Mouse (Mus musculus) R1 (cell line): Measurements from ENCODE around the gene Galntl6.
"Not testable (repeated sequence)": the region's sequence is repeated elsewhere in the genome, so short reads cannot be mapped to it uniquely, and the experiment has no call there.

Source experiments
- DNase-seq: peaks from one replicate; pipeline ENCODE4 v3.0.0-alpha.2; 2018; ENCODE audit warnings: low read depth, low spot score

The Galntl6 gene

DNA sequence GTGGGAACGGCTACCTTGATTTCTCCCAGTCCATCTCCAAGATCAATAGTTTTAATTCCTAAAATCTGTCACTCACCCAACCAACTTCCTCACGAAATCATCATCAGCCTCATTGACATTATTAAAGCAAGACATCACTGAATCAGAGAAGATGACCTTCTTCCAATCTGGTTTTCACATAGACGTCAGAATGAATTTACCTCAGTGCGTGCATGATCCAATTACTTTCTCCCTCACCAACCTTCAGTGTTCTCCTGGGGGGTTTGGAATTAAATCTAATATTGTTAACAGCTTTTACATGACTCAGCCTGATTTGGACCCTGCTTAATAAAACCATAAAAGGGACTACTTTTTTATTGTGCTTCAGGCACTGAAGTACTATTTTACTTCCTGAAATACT is 307.7 kb downstream of the Galntl6 start:
- DNase-seq, result no peak

DNA sequence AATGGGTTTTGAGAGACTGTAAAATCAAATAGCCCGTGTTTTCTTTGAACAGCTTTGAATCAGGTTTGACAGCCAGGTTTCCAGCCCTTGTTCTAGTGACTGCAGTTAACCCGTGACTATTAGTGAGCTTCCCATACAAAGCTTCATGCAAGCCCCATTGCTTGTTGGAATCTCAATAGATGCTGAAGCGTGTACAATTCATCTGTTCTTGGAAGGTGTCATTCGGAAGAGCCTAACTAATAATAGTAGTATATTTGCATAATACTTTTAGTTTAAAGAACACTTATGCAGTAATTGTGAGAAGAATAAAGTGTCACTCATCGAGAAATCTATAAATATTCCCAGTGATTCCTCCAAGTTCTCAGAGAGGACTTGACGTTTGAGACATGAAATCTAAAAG is 314.6 kb downstream of the Galntl6 start:
- no peak for DNase-seq

DNA sequence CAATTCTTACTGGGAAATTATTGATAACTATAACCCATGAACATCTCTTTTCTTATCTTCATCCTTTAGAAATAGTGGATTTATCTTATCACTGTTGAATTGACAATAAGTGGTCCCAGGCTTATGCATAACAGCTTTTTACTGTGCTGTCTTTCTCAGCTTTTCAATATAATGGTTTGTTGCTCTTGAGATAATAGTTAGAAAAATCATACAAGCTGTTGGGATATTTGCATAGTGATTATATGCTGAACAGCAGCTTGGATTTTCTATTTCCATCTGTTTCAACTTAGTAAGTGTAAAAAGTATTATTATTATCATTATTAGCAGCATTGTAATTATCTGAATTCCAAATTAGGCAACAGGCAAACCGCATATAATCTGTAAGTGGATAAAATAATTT is 337.1 kb downstream of the Galntl6 start:
- DNase-seq, result no peak

DNA sequence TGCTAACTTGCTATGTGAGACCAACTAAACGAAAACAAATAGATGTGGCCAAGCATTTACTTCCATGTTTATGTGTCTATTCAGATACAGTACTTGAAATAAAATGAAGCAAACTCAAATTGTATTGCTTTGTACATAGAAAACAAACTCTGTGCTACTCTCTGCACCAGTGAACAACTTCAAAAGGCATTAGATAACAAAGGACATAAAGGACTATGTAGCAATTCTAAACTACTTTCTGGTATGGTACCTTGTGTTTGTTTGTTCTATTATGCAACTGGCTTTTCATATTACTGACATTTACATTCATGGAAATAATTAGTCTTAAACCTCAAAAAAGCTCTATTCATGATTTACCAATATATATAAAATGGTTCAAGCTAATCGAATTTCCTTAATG is 344.4 kb downstream of the Galntl6 start:
- no peak for DNase-seq

DNA sequence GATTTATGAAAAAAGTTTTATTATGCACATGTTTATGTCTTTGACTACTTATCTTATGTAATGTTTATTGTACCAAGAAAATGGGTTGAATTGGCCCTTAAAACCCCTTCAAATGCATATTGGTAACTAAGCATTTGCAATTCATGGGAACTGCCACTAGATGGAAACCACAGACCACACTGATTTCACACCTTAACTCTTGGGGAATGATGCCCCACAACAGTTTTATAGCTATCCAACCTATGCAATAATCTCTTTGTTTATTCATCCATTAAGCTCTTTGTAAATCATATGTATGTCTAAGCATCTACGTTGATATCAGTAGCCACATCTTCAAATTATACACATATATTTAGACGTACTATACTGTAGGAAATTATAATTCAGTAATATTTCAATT is 346.3 kb downstream of the Galntl6 start:
- peak; percentile 37 for DNase-seq

DNA sequence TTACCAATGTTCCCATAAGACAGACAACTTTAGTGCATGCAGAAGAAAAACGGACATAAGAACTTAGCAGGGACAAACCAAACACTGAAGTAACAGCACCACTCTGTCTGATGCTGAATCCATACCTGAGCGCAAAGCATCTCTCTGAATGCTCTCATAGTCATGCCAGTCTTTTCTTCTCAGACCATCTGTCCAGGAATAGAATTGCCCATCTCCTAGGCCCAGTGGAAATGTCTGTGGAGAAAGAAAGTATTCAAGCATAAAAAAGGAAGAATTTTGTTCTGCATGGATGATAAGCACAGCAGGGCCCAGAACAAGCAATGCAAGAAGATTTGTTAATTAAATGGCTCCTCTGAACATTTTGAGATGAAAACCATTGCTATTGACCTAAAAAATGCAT is 376.7 kb downstream of the Galntl6 start:
- DNase-seq, result no peak

DNA sequence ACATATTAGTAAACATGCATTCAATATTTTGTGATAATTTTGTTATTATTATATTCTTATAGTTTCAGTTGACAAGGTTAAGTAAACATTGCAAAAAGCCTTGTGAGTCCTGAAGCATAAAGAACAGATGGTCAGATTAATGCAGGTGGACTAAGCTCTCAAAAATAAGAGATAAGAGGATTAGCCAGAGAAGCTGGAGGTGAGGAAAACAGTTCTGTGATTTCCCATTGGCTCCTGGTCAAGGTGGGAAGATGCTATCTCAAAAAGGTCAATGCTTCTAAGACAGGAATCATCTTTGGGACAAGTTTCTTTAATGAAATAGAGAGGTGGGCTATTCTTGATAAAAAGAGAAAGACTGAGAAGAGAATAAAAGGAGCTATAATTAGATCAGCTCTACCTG is 377.8 kb downstream of the Galntl6 start:
- DNase-seq, result no peak

DNA sequence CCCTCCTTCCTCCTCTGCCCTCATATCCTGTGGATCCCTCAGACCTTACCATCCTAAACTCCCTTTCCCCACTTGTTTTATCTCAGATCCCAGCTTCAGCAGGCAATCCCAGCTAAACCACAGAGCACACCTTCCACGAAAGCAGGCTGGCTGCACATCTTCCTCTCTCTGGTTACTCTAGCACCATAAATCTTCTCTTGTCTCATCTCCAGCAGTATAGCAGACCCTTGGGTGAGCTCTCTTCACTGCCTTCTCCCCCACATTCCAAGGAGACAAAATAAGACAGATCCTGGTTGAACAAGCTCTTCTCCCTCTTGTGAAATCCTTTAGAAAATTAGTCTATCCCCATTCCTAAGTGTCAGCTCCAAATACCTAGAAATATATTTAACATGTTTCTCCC is 389.0 kb downstream of the Galntl6 start:
- no peak for DNase-seq

DNA sequence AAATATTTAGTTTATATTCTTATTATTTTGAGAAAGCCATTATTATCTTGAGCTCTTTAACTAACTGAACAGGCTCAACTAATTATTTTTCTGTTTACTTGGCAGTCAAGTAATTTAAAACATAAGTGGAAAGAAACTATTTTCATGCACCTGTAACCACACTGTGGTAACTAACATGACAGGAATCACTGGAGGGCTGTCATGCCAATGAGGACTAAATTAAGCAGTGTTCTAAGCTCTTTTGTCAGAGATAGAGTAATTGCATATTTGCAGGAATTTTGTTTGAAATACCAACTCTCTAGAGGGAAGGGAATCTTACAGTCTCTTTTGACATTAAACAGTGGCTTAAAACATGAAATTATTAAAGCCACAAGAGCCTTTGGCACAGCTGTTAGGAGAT is 390.5 kb downstream of the Galntl6 start:
- no peak for DNase-seq

DNA sequence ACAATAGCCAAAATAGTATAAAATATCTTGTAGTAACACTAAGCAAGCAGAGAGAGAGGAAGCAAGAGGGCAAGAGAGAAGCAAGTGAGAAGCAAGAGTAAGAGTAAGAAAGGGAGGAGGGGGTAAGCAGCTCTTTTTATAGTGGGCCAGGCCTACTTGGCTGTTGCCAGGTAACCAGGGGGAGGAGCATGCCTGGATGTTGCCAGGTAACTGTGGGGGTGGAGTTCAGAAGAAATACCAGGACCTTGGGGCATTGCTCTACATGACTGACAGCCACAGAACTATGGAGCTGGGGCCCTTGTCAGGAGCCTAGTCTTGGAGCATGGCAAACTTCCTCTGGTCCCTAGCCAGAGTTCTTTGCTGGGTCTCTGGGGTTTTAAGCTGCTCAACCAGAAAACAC is 401.9 kb downstream of the Galntl6 start:
- peak; percentile 50 for DNase-seq

DNA sequence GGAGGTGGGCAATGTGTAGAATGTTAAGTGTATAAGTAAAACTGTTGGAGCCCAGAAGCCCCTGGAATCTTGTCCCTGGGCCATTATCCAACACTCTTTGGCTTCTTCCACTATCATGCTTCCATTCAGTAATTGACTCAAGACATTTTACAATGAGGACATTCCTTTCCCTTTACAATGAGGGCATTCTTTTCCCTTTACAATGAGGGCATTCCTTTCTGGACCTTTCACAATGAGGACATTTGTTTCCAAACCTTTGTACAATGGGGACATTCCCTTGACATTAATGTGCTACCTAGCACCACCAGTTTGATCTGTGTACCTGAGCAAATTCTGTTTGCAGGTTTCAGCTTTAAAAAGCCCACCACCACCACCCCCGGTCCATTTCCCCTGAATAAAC is 403.4 kb downstream of the Galntl6 start:
- DNase-seq, result peak; percentile 17

DNA sequence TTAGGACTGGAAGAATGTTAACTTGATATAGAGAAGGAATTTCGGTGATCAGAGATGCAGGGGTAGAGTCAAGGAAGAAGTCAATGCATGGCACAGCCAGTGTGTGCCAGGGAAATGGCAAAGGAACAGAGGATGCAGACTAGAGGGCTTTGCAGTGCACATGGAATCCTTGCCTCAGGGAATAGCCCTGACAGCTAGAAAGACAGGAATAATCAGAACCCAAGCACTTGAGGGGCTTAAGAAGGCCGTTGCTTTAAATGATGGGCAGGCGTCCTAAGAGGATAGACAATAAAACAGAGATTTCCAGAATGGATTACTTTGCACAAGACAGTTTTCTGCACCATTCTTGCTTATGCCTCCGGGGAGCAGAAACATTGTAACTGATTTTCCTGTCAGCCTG is 425.3 kb downstream of the Galntl6 start:
- no peak for DNase-seq

DNA sequence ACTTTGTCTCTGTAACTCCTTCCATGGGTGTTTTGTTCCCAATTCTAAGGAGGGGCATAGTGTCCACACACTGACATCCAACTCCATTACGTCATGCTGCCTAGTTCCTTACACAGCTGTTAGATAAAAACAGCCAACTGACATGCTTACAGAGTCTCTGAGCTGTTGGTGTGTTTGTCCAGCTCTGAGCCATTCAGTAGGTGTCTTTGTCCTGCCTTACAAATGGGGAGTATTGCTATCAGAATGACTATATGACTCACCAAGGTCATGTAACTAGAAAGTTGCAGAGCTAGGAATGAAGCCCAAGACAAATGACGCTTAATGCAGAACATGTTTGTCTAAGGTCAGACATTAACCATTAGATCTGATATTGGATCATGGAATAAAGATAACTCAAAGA is 449.1 kb downstream of the Galntl6 start:
- DNase-seq, result not testable (repeated sequence)

DNA sequence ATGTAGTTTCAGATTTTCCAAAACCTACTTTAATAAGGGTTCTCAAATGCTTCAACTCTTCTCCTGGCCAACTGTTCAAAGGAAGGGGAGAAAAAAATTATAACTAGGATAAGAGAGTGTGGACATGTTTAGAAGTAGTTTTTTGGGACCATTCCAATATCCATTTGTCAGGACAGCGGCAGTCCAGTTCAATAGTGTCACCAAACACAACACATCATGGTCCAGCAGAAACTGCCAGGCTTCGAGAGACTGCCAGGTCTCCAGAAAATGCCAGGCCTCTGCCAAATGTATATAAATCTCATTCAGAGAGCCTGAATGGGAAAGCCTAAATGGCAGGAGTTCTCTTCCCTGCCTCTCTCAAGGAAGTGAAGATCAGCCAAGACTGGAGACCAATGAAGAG is 469.7 kb downstream of the Galntl6 start:
- no peak for DNase-seq

DNA sequence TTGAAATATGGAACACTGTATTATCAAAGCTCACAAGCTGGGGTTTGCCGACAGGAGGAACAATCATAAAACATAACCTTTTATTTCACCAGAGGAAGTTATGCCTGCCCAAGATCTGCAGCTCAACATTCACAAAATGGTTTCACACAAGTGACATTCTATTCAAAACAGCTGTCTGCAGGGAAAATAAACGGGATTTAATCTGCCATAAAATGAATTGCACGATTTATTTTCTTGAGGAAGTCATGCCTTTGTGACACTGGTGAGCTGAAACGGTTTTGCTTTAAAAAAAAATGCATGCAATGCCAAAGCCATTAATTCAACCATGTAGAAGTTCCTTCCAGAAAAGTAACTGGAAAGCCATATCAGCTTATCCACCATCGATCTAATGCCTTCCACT is 494.0 kb downstream of the Galntl6 start:
- no peak for DNase-seq

DNA sequence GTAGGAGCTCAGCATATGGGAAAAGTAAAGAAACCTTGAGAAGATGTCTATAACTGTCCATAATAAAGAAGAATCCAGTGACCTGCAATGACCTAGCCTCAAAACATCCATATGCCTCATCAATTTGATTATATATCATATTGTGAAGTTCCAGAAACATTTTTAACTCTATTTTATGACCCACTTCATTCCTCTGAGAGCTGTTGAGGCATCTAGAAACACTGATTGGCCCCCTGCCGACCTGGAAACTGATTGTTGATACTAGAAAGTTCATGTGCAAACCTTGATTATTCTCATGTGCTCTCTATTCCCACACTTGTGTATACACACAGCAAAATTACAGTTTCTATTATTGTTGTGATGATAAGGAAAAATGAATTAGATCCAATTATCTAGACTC is 494.9 kb downstream of the Galntl6 start:
- DNase-seq, result no peak

DNA sequence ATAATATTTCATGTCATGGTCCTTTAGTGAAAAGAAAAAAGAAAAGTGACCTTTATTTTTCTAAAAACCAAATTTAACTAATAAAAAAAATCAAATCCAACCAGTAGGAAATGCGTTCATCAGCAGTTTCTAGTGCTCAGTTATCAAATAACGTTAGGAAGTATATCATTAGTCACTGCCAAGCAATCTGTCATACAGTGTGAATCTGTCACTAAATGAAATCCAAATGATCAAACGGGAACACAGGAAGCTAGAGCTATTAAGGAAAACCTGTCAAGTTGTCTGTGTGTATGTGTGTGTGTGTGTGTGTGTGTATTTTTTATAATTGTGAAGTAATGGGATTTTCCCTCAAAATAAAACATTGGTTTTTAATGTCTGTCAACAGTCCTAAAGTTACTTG is 515.9 kb downstream of the Galntl6 start:
- no peak for DNase-seq

DNA sequence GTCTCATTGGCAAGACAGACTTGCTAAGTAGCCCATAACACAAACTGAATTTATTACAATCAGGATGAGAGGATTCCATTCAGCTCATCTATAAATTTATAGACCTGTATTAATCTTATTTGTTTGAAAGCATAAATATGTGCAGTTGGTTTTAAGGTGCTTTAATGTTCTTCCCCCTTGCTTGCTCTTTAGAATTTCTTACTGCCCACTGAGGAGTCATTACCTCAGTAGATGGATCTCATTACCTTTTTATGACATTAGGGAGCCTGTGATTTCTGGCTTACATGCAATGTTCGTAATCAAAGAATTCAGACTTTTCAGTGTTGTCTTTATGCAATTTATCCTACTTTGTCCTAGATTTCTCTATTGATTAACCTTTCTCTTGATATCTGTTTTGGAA is 516.6 kb downstream of the Galntl6 start:
- no peak for DNase-seq

DNA sequence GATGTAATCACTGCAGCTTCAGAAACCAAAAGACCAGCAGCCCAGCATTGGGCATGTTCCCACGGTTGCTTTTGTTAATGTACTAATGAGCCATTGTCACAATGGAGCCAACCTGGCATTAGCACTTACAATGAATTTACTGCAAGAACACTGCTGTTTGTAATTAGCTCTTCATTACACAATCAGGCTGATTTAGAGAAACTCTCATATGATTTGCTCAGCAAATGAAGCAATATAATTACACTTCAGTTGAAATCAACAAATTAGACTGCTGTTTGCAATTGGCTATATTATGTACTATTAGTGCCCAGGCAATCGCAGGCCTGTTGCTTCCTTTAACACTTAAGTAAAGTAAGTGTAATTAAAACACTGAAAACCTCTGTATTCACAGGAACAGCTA is 540.1 kb downstream of the Galntl6 start:
- DNase-seq, result no peak

DNA sequence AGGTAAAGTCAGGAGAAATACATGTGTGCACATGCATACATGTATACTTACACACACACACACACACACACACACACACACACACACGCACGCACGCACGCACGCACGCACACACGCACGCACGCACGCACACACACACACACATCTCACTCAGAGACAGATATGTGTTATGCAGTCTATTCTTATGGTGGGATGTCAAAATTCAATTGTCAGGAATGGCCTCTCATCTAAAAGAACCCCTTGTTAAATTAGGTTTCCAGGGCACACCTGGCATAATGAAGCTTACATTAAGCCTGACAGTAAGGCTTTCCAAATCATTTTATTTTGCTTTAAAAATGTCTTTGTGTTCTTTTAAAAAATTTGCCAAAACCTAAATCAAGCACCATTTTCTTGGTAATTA is 540.5 kb downstream of the Galntl6 start:
- no peak for DNase-seq

DNA sequence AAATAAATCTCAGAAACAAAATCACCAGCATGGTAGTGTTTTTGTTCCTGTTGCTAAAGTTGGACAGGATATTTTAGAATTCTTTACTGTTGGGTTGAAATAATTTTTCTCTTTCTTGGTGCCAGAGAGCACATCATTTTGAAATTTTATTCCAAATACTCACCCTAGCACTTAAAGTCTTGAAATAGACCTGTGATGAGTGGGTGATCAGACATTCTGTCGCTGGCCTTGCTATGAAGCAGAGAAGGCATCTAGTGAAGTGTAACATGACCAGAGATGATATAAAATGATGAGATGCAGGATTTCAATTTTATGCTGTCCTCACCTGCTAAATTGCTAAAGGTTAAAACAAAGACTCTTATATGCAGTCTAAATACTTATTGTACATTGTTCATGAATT is 581.3 kb downstream of the Galntl6 start:
- no peak for DNase-seq

DNA sequence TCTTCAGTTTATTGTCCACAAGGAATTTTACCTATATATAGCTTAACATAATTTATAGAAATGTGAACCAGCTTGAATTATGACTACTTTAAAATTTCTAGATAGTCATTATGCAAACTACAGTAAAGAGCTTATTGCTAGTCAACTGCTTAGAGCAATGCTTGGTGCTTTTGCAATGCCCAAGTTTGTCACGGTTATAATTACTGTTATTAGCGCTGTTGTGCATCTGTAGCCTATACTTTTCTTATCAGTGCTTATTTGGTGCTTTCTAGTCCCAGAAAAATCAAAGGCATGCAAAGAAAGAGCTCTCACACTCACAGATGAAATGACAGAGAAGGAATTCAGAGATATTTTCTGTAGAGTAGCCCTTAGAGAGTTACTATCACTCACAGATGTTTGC is 599.0 kb downstream of the Galntl6 start:
- no peak for DNase-seq

DNA sequence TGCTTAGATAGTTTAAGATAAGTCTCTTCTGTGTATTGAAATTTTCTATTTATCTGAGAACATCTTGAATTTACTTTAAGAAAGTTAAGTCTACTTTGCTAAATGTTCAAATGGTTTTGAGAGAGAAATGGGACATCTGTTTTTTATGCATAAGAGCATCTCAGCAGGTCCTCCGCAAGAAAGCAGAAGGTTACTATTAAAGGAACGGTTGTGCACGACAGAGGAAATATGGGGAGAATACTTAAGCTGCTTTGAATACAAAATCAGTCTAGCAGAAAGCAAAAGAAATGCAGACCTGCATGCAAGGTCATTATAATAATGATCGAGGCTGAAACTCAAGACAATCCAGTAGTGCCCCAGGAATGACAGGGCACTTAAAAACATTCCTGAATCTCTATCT is 621.0 kb downstream of the Galntl6 start:
- no peak for DNase-seq

DNA sequence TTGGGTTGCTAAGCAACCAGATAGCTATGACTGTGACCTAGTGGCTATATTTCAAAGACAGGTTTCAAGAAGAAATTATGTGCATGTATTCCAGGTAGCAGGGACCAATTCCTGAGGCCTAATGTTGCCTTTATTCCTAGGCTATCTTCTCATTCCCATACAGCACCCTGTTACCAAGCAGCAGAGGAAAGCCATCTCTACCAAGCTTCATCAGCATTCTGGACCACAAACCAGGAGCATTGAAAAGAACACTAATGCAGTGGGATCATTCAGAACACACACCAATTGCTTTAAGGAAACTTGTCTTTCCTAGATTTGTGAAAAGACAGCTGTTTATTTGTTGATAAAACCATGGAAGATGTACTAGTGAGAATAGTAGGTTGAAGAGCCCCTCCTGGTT is 622.4 kb downstream of the Galntl6 start:
- DNase-seq, result no peak

DNA sequence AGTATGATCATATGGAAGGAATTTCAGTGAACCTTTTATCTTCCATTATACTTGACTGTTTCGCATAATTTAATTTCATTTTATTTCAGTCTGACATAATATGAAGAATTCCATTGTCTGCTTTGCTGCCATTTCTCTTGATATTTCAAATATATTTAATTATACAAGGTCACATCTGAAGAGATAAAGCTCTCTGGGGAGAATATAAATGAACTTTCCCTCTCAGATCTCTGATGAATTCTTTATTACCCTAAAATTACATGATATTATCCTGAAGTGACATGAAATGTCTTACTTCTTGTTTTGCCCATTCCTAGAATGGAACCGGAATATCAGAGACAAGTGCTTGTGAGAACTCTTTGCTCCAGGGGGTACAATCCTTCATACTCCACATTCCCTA is 647.0 kb downstream of the Galntl6 start:
- no peak for DNase-seq
